Mouse (Mus musculus) ES-E14 (cell line): ENCODE data around the gene Tnrc6c.

Experiments used
- CHD2 ChIP-seq: IDR thresholded peaks from 2 replicates; pipeline ENCODE4 v1.6.1; 2014; ENCODE audit warnings: mild to moderate bottlenecking, low read depth, low read length, inconsistent platforms
- HCFC1 ChIP-seq: IDR thresholded peaks from 2 replicates; pipeline ENCODE4 v1.6.1; 2012; ENCODE audit warnings: low read length, inconsistent platforms, borderline replicate concordance; ENCODE audit not compliant: insufficient read depth
- MAFK ChIP-seq: IDR thresholded peaks from 2 replicates; pipeline ENCODE4 v1.6.1; 2014; ENCODE audit warnings: mild to moderate bottlenecking, low read depth, low read length, inconsistent platforms; ENCODE audit not compliant: insufficient read depth
- ZC3H11A ChIP-seq: IDR thresholded peaks from 2 replicates; pipeline ENCODE4 v1.6.1; 2012; ENCODE audit warnings: low read depth, mild to moderate bottlenecking, inconsistent platforms, low read length, borderline replicate concordance
- ZNF384 ChIP-seq: IDR thresholded peaks from 2 replicates; pipeline ENCODE4 v1.6.1; 2012; ENCODE audit warnings: low read depth, low read length, inconsistent platforms

DNA sequence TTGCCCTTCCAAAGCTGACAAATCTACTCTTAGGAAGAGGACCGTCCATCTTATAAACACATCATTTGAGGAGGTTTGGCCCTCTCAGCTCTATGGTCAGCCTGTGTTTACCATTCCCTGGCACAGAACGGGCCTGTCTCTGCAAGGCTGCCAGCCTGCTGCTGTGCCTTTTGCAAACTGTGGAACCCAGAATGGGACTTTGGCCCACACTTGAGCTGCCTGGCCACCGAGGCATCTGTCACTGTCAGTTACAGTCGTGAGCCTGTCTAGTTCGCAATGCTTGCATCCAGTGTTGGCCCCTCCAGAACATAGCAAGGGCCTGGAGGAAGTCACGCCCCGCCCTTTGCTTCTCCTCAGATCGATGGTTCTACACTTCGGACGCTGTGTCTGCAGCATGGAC lies 105.2 kb downstream of the Tnrc6c start:
- TF ChIP-seq ZNF384 (no peak), CHD2 (no peak), HCFC1 (no peak), MAFK (no peak), ZC3H11A (no peak)
